Mouse (Mus musculus) embryonic facial prominence, embryonic 13.5 days (tissue): ENCODE measurements around the gene Ptchd4. TPM values are rescaled to one million over a fixed set of nuclear protein-coding genes. Genes with fewer than 3 reads are reported as not detected.

ENCODE experiments used
- ATAC-seq: fragments of 200-750 bp; cut with Nextera tagmentation; 2 replicates; pipeline ENCODE4 v1.8.0; 2017; ENCODE audit warnings: low read depth; ENCODE audit not compliant: insufficient number of reproducible peaks, insufficient read depth, low FRiP score, low TSS enrichment
- H3K27ac ChIP-seq: fragments of 300-500 bp; sonication (generic); 2 replicates; pipeline ENCODE4 v1.5.1; 2015; ENCODE audit warnings: moderate library complexity, mild to moderate bottlenecking, inconsistent platforms
- H3K27me3 ChIP-seq: fragments of 300-500 bp; sonication (generic); 2 replicates; pipeline ENCODE4 v1.6.1; 2015; ENCODE audit warnings: mild to moderate bottlenecking, inconsistent platforms
- H3K36me3 ChIP-seq: fragments of 300-500 bp; sonication (generic); 2 replicates; pipeline ENCODE4 v1.6.1; 2015; ENCODE audit warnings: mild to moderate bottlenecking, inconsistent platforms
- H3K4me1 ChIP-seq: fragments of 300-500 bp; sonication (generic); 2 replicates; pipeline ENCODE4 v1.6.1; 2015; ENCODE audit warnings: inconsistent platforms
- H3K4me2 ChIP-seq: fragments of 300-500 bp; sonication (generic); 2 replicates; pipeline ENCODE4 v1.6.1; 2015; ENCODE audit warnings: moderate library complexity, mild to moderate bottlenecking, inconsistent platforms
- H3K4me3 ChIP-seq: fragments of 300-500 bp; sonication (generic); 2 replicates; pipeline ENCODE4 v1.5.1; 2015; ENCODE audit warnings: mild to moderate bottlenecking, inconsistent platforms
- H3K9ac ChIP-seq: fragments of 300-500 bp; sonication (generic); 2 replicates; pipeline ENCODE4 v1.6.1; 2015; ENCODE audit warnings: mild to moderate bottlenecking, inconsistent platforms
- H3K9me3 ChIP-seq: fragments of 300-500 bp; sonication (generic); 2 replicates; pipeline ENCODE4 v1.6.1; 2016; ENCODE audit warnings: inconsistent platforms
- WGBS: fragments of 180-500 bp; shearing (Covaris S2); methylation state at CpG from one replicate; pipeline ENCODE4 v1.1.7; 2015; ENCODE audit warnings: mixed read lengths; 5-methylcytosine and 5-hydroxymethylcytosine counted together
- polyA plus RNA-seq: library from polyadenylated mRNA; unstranded; fragments of >200 nt; fragmentation: Nextera tagmentation; extraction: Ambion mirVana; gene quantifications from 2 replicates; pipeline ENCODE4 v1.2.1, GENCODE M21; 2015

The Ptchd4 gene
- polyA plus RNA-seq, 1 experiment from 2014 or later: 1.7 TPM

GRCm38 (mm10) chr17:42452235-42452634, 136.5 kb downstream of the Ptchd4 start:
- WGBS: 86% methylated on average over 2 of the region's 2 CpGs
- H3K36me3 ChIP-seq: no peaks in the 10 kb centered on the region
- no peak for ATAC-seq
- no peaks in the 10 kb centered on the region for H3K27me3 ChIP-seq
- H3K9me3 ChIP-seq: no peaks in the 10 kb centered on the region
- no peak overlapping the region for H3K9ac ChIP-seq
- no peak overlapping the region for H3K4me3 ChIP-seq
- H3K4me2 ChIP-seq: no peak overlapping the region
- H3K4me1 ChIP-seq: no peaks in the 10 kb centered on the region
- H3K27ac ChIP-seq: no peak overlapping the region

GRCm38 (mm10) chr17:42456441-42456840, 140.7 kb downstream of the Ptchd4 start:
- Histone ChIP-seq H3K9me3 (no peaks in the 10 kb centered on the region), H3K4me2 (no peak overlapping the region), H3K27me3 (no peaks in the 10 kb centered on the region), H3K4me1 (no peaks in the 10 kb centered on the region), H3K9ac (no peak overlapping the region), H3K36me3 (no peaks in the 10 kb centered on the region), H3K4me3 (no peak overlapping the region), H3K27ac (no peak overlapping the region)
- no peak for ATAC-seq
- 58% methylated on average over 2 of the region's 2 CpGs for WGBS

- no peaks in the 10 kb centered on the region for H3K4me1 ChIP-seq
- H3K4me2 ChIP-seq: no peak overlapping the region
- ATAC-seq: no peak
- no peaks in the 10 kb centered on the region for H3K9me3 ChIP-seq
- no peaks in the 10 kb centered on the region for H3K27me3 ChIP-seq
- no peak overlapping the region for H3K9ac ChIP-seq
- no peaks in the 10 kb centered on the region for H3K36me3 ChIP-seq
- H3K4me3 ChIP-seq: no peak overlapping the region
- H3K27ac ChIP-seq: no peak overlapping the region
These were observed 147.0 kb downstream of the Ptchd4 start for GRCm38 (mm10) chr17:42462726-42463125.

GRCm38 (mm10) chr17:42480173-42480991, 164.6 kb downstream of the Ptchd4 start:
- Histone ChIP-seq H3K4me1 (no peaks in the 10 kb centered on the region), H3K36me3 (no peaks in the 10 kb centered on the region), H3K27me3 (no peaks in the 10 kb centered on the region), H3K9ac (no peak overlapping the region), H3K27ac (no peak overlapping the region), H3K4me3 (no peak overlapping the region), H3K9me3 (no peaks in the 10 kb centered on the region), H3K4me2 (no peak overlapping the region)
- 72% methylated on average over 5 of the region's 5 CpGs for WGBS
- no peak for ATAC-seq

- H3K9ac ChIP-seq: no peak overlapping the region
- H3K27ac ChIP-seq: no peak overlapping the region
- WGBS: 66% methylated on average over 9 of the region's 9 CpGs
- H3K9me3 ChIP-seq: no peaks in the 10 kb centered on the region
- no peak overlapping the region for H3K4me3 ChIP-seq
- H3K4me1 ChIP-seq: no peaks in the 10 kb centered on the region
- H3K36me3 ChIP-seq: no peaks in the 10 kb centered on the region
- H3K27me3 ChIP-seq: no peaks in the 10 kb centered on the region
- no peak overlapping the region for H3K4me2 ChIP-seq
- no peak for ATAC-seq
These were observed 193.9 kb downstream of the Ptchd4 start for GRCm38 (mm10) chr17:42509356-42510262.

GRCm38 (mm10) chr17:42530147-42530546, 214.4 kb downstream of the Ptchd4 start:
- Histone ChIP-seq H3K27me3 (no peaks in the 10 kb centered on the region), H3K4me3 (no peak overlapping the region), H3K27ac (no peak overlapping the region), H3K9me3 (no peaks in the 10 kb centered on the region), H3K9ac (no peak overlapping the region), H3K36me3 (no peaks in the 10 kb centered on the region), H3K4me2 (no peak overlapping the region), H3K4me1 (no peaks in the 10 kb centered on the region)
- 29% methylated on average over 5 of the region's 5 CpGs for WGBS
- ATAC-seq: no peak

- no peaks in the 10 kb centered on the region for H3K9me3 ChIP-seq
- H3K36me3 ChIP-seq: no peaks in the 10 kb centered on the region
- no peak overlapping the region for H3K4me3 ChIP-seq
- no peaks in the 10 kb centered on the region for H3K27me3 ChIP-seq
- ATAC-seq: no peak
- no peak overlapping the region for H3K9ac ChIP-seq
- no peaks in the 10 kb centered on the region for H3K4me1 ChIP-seq
- WGBS: 80% methylated on average over 2 of the region's 2 CpGs
- H3K27ac ChIP-seq: no peak overlapping the region
- H3K4me2 ChIP-seq: no peak overlapping the region
These were observed 233.8 kb downstream of the Ptchd4 start for GRCm38 (mm10) chr17:42549578-42549977.
